Mouse (Mus musculus): ENCODE measurements around the gene Galntl5. TPM values are rescaled to one million over a fixed set of nuclear protein-coding genes. Genes with fewer than 3 reads are reported as not detected.
"Not testable (repeated sequence)": the region's sequence is repeated elsewhere in the genome, so short reads cannot be mapped to it uniquely, and the experiment has no call there.

The Galntl5 gene
- total and polyA plus RNA-seq, 3 experiments: not detected

DNA sequence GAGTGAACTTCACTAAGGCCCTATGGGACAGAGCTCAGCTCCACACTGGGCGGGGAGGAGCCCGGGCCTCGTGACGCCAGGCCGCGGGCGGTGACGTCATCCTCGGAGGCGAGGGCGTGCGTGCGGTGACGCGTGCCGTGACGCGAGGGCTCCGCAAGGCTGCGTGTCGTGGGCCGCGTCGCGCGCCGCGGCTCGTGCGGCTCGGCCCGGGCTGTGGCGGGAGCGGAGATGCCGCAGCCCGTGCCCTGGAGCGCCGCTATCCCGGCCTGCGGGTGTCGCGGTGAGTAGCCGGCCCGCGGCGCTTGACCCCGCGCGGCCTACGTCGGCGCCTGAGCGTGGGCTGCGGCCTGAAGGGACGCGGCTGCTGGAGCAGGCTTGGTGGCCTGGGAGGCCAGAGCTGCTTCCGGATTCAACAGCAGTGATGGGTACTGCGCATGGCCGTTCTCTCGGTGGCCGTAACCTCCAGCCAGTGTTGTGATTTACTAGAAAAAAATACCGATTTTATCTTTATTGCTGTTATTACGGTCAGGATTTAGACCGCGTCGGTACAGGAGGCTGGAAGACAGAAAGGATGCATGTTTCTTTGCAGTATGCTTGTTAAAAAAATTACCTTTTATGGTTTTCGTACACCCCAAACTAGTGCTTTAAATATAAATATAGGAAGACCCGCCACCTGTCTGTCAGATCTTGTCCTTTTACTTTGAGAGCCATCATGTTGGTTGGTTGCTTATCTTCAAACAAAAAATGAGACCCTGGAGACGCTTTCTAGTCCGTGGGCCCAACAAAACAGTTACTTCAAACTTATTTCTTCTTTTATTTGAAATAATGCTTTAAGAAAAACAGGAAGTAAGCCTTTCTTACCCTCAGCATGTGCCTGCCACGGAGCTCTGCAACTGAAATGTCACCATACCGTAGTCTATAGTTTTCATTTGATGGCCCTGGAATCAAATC is 41.8 kb downstream of the Galntl5 start, which contains the start of gene E130116L18Rik (continued):
- TF ChIP-seq MAX (IDR thresholded peaks at IDR 0.05; ENCODE audit: low read length): peak; percentile 65
- peak; percentile 80 for TF ChIP-seq NRF1 (IDR thresholded peaks at IDR 0.05; ENCODE audit: low read depth, low read length)
- TF ChIP-seq BHLHE40 (IDR thresholded peaks at IDR 0.05; ENCODE audit: low read depth, low read length): peak; percentile 89
- peak; percentile 52; the same call in 1 of the 2 replicates for TF ChIP-seq MXI1 (IDR thresholded peaks at IDR 0.05; ENCODE audit: low read depth, low read length)
- no peak for TF ChIP-seq RCOR1 (conservative IDR thresholded peaks at IDR 0.05; ENCODE audit: low read depth, low read length)
- TF ChIP-seq TCF12 (IDR thresholded peaks at IDR 0.05; ENCODE audit: low read depth, low read length): peak; percentile 59; the same call in 1 of the 2 replicates
- TF ChIP-seq SIN3A (IDR thresholded peaks at IDR 0.05; ENCODE audit: low read length): peak; percentile 69
- TF ChIP-seq MYC (IDR thresholded peaks at IDR 0.05; ENCODE audit: low read depth, low read length): peak; percentile 68
- peak; percentile 94 for TF ChIP-seq ELF1 (IDR thresholded peaks at IDR 0.05; ENCODE audit: low read depth, low read length)
- peak; percentile 36 for TF ChIP-seq USF1 (IDR thresholded peaks at IDR 0.05; ENCODE audit: low read depth, low read length)
- no peak for TF ChIP-seq EP300 (IDR thresholded peaks at IDR 0.05; ENCODE audit: low read length)
- TF ChIP-seq ZNF384 (IDR thresholded peaks at IDR 0.05; ENCODE audit: low read depth, low read length): no peak
- no peak for TF ChIP-seq RAD21 (IDR thresholded peaks at IDR 0.05; ENCODE audit: low read depth, low read length)

GRCm38 (mm10) chr5:25224377-25224776 is 43.1 kb downstream of the Galntl5 start:
- not testable (repeated sequence) for H3K27ac ChIP-seq (ENCODE audit: insufficient read depth, low read depth); H3K27me3 ChIP-seq (replicated peaks); H3K9ac ChIP-seq (ENCODE audit: insufficient read depth, low read depth)

GRCm38 (mm10) chr5:25243101-25243500 is 61.8 kb downstream of the Galntl5 start:
- Histone ChIP-seq H3K79me2 (replicated peaks; ENCODE audit: control insufficient read depth, extremely low read depth, insufficient read depth, poor library complexity, severe bottlenecking) (no peaks in the 10 kb centered on the region), H3K4me1 (ENCODE audit: control insufficient read depth in 1 of 2, insufficient read depth in 2 of 2) (peaks cover 0 to 15% of the 10 kb centered on the region in 2 experiments; a peak in 3 of 4 replicates), H3K36me3 (replicated peaks in 1 of 2; ENCODE audit: control insufficient read depth in 1 of 2, insufficient read depth in 1 of 2, low read length in 1 of 2) (peaks cover 3 to 13% of the 10 kb centered on the region in 2 experiments), H3K4me2 (ENCODE audit: insufficient read depth, low read depth, poor library complexity, severe bottlenecking) (no peak overlapping the region), H3K4me3 (replicated peaks in 1 of 3; ENCODE audit: low read depth in 2 of 3, low read length in 2 of 3, poor library complexity in 1 of 3) (no peak overlapping the region), H3K27me3 (replicated peaks) (no peaks in the 10 kb centered on the region), H3K27ac (ENCODE audit: insufficient read depth, low read depth) (no peak overlapping the region), H3K9me3 (replicated peaks; ENCODE audit: low read length) (no peaks in the 10 kb centered on the region), H3K9ac (ENCODE audit: insufficient read depth, low read depth) (no peak overlapping the region)
- no peak for TF ChIP-seq EP300 (IDR thresholded peaks at IDR 0.05; ENCODE audit: low read length)
- no peak for TF ChIP-seq NRF1 (IDR thresholded peaks at IDR 0.05; ENCODE audit: low read depth, low read length)
- no peak for TF ChIP-seq MAFK (IDR thresholded peaks at IDR 0.05; ENCODE audit: insufficient replicate concordance, low read length)
- TF ChIP-seq ZKSCAN1 (IDR thresholded peaks at IDR 0.05; ENCODE audit: borderline replicate concordance, low read depth, low read length): no peak
- TF ChIP-seq PAX5 (IDR thresholded peaks at IDR 0.05; ENCODE audit: low read length): no peak
- TF ChIP-seq CHD2 (IDR thresholded peaks at IDR 0.05; ENCODE audit: low read length): no peak
- no peak for TF ChIP-seq RAD21 (IDR thresholded peaks at IDR 0.05; ENCODE audit: low read depth, low read length)
- no peak for TF ChIP-seq RCOR1 (conservative IDR thresholded peaks at IDR 0.05; ENCODE audit: low read depth, low read length)
- no peak for TF ChIP-seq UBTF (IDR thresholded peaks at IDR 0.05; ENCODE audit: low read depth, low read length)
- no peak for TF ChIP-seq CTCF (conservative IDR thresholded peaks at IDR 0.05 in 1 of 2, IDR thresholded peaks at IDR 0.05 in 1 of 2; ENCODE audit: low read depth in 2 of 2, low read length in 2 of 2)
- no peak for TF ChIP-seq ZC3H11A (IDR thresholded peaks at IDR 0.05; ENCODE audit: low read depth, low read length)
- TF ChIP-seq JUN (IDR thresholded peaks at IDR 0.05; ENCODE audit: insufficient read depth, low read depth, low read length): no peak
- TF ChIP-seq MAZ (IDR thresholded peaks at IDR 0.05; ENCODE audit: low read depth, low read length): no peak
- no peak for TF ChIP-seq POLR2AphosphoS2 (IDR thresholded peaks at IDR 0.05; ENCODE audit: low read depth, low read length)
- TF ChIP-seq MXI1 (IDR thresholded peaks at IDR 0.05; ENCODE audit: low read depth, low read length): no peak
- dilution Hi-C loops (cut with MboI; ENCODE audit: extremely low pct_ligation_motif_present, extremely low pct_unique_long_range_greater_than_20kb, low sequenced_read_pairs) (no loop called here), in situ Hi-C loops (cut with MboI; ENCODE audit: low pct_ligation_motif_present, low pct_unique_long_range_greater_than_20kb, low sequenced_read_pairs) (no loop called here)
- no peak for DNase-seq (ENCODE audit: extremely low read depth)

More at GRCm38 (mm10) chr5:25224377-25224776, 43.1 kb downstream of the Galntl5 start:
- in situ Hi-C loops (cut with MboI; ENCODE audit: low pct_ligation_motif_present, low pct_unique_long_range_greater_than_20kb, low sequenced_read_pairs); DNase-seq (ENCODE audit: extremely low read depth); H3K9me3 ChIP-seq (replicated peaks; ENCODE audit: low read length); dilution Hi-C loops (cut with MboI; ENCODE audit: extremely low pct_ligation_motif_present, extremely low pct_unique_long_range_greater_than_20kb, low sequenced_read_pairs): not testable (repeated sequence)
- peaks cover 2 to 31% of the 10 kb centered on the region in 2 experiments for H3K36me3 ChIP-seq (replicated peaks in 1 of 2; ENCODE audit: control insufficient read depth in 1 of 2, insufficient read depth in 1 of 2, low read length in 1 of 2)
- H3K4me2 ChIP-seq (ENCODE audit: insufficient read depth, low read depth, poor library complexity, severe bottlenecking): peak overlapping the region; percentile 97
- H3K4me3 ChIP-seq (replicated peaks in 1 of 3; ENCODE audit: low read depth in 2 of 3, low read length in 2 of 3, poor library complexity in 1 of 3): peak overlapping the region in 1 of 3 experiments; percentile 68
- peaks cover 5 to 22% of the 10 kb centered on the region in 2 experiments; a peak in 3 of 4 replicates for H3K4me1 ChIP-seq (ENCODE audit: control insufficient read depth in 1 of 2, insufficient read depth in 2 of 2)
- peaks cover 27% of the 10 kb centered on the region for H3K79me2 ChIP-seq (replicated peaks; ENCODE audit: control insufficient read depth, extremely low read depth, insufficient read depth, poor library complexity, severe bottlenecking)
